Mouse (Mus musculus) ovary, adult 18-20 months (tissue): ENCODE measurements around the gene Ikzf1.

Source experiments
- DNase-seq: peaks from one replicate; pipeline ENCODE4 v3.0.0; 2022; ENCODE audit warnings: low spot score, mixed read lengths

The Ikzf1 gene

DNA sequence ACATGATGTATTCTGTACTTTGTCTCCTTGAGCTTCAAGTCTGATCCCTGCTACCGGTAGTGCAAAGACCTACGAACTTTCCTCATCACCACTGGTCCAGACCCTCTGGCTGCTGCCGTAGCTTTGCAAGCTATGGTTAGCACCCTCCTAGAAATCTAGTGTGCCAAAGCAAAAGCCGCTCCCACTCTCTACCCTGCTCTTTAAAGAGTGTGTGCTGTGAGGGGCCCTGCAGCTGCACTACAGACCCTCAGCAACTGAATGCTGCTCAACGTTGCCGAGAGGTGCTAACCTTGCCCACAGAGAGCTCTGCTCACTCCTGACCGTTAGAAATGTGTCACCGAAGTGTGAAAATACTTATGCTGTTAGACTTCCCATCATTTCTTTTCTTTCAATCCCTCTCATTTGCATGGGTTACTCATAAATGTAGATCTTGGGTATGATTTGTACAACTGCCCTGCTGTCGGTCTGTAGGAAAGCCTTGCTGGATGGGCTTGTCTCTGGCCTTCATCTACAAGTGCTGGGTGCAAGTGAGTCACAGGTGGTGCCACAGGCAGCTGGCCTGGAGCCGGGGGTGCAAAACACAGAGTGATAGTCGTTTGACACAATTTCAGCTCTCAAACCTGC, 40.6 kb downstream of the Ikzf1 start:
- no peak for DNase-seq

DNA sequence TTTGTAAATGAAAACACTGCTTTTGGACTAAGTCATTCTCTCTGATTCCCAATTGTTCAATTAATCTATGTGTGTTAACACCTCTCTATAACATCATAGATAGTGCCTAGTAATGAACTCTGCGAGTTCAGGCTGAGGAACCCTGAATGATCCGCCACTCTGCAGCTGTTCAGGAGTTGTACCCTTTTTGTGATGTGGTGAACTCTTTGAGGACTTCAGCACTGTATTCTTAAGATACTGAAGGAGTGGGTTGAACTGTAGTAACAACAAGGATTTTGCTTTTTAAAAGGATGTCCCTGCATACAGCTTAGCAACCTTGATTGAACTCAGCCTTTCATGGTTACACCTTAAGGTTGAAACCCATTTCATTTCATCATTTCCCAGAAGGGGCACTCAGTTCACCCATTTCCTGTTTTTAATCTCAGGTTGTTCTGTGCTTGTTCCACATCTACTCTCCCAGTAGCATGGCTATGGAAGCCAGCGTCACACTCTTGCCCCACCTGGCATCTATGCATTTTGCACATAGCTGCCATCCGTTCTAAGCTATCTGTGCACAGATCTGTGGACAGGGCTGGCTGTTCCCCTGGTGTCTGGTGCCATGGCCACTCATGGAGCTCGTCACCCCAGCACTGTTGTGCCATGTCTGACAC, 41.2 kb downstream of the Ikzf1 start:
- DNase-seq, result no peak

DNA sequence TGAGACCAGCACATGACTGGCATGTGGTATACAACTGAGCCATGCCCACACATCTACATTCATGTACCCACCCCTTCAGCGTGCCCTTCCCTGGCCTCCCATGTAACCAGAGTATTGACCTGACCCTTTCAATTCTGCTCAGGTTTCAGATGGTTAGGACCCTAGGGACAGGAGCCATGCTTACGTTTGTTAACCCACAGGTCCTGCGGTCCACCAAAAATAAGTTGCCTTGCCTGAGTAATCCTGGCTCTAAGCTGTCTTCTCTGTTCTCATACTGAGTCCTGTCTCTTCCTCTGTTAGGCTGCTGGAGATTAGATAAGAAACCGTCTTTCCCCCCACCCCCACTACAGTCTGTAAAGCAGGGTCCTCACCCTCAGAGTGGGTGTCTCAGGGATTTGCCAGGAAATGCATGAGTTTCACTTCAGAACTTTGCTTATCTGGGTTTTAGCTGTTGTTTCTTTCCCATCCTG, 42.0 kb downstream of the Ikzf1 start:
- no peak for DNase-seq

- no peak for DNase-seq
Observed at GRCm38 (mm10) chr11:11727936-11728556, 43.2 kb downstream of the Ikzf1 start.

GRCm38 (mm10) chr11:11729216-11729615, 44.4 kb downstream of the Ikzf1 start:
- no peak for DNase-seq

DNA sequence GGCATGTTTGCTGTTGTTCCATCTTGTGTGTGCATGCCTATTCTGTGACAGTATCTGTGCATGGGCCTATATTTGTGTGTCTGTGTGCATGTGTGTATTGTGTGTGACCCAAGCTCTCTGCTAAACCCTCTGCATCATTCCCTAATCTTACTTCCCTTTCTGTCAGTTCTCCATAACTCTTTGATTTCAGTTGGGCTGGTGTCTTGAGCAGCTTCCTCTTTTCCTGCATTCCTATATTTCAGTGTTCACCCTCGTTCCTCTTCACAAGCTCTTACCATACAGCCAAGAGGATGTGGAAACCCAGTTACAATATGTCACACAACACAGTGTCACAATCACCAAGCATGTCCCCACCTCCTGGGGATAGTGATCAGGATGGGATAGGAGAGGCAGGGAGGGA, 45.3 kb downstream of the Ikzf1 start:
- DNase-seq, result no peak

GRCm38 (mm10) chr11:11731727-11732126, 46.9 kb downstream of the Ikzf1 start:
- DNase-seq, result no peak

DNA sequence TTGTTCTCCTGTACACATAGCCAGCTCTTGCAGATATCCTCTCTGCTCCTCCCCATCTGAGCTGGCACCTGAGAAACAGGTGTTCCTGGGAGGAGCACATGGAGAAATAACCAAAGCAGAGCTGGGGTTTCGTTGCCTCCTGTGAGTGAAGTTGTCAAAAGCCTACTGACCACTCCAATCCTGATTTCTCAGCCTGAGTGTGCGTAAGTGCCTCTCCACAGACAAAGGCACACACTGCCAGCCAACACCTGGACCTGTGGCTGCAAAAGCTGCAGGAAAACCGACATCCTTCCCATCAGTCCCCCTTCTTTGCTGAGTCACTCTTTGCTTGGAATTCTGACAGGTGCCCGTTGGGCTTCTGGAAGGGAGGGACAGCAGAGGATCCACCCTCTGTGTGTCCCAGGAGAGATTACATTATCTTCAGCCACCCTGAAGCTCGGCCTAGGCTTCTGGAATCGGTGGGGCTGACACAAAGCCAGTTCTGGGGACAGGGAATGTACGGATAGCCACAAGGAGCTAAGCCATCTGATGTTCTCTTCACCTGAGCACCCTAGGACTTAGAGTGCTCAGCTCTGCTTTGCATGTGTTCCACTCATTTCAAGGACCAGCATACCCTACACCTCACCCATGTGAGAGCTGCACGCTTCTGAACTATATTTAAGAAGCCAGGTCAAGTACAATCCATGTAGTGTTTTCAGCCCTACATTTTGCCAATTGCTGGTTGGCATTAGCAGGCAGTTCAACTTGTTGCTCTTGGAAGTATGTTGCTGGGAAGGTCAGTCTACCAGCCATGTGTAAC, 48.4 kb downstream of the Ikzf1 start:
- DNase-seq, result no peak

DNA sequence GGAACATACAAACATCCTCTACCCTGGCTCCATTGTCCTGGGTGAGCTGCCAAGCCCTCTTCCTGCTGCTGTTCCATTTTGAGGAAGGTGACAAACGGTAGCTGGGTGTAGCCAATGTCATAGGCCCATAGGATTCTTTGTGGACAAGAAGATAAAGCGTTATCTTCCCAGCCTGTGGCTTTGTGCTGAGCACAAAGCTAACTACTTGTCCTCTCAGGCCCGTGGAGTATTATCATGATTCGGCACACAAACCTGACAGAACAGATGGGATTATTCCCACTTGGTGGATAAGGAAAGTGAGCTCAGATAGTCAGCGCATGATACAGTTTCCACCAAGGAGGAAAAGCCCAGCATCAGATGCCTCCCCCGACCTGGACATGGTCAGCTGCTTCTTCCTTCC, 50.4 kb downstream of the Ikzf1 start:
- DNase-seq, result no peak

DNA sequence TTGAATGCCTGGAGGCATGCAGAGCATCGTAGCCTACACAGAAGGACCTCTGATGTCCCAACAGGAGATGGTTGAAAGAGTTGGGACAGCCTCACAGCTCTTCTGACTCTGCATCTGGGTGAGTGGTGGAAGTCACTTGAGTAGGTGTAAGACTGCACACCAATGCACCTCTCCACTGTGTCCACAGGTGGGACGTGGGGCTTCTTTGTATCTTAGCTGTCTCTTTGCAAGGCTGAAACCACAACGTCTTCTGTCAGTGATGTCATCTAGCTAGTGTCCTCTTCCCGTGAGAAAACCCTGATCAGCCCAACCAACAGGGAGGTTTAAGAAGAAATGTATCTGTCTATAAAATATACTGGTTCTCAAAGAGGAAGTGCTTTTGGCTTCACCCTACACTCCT, 52.1 kb downstream of the Ikzf1 start:
- no peak for DNase-seq

- DNase-seq, result no peak
Observed at GRCm38 (mm10) chr11:11737562-11737961, 52.8 kb downstream of the Ikzf1 start.

DNA sequence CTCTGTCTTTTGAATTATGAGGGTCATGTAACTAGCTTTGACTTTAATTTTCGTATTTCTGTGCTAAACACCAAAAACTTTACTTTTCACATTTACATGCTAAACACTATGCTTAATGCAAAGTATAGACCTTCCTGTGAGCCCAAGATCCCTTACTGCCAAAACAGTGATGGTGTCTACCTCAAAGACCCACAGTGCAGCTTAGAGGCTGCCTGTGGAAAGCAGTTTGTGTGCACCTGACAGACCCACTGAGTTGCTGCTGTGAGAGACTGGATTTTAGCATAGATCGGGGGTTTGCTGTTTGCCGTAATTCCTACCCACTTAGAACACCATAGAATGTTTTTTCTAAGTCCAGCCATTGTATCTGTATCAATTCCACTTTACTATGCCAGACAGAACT, 54.3 kb downstream of the Ikzf1 start:
- no peak for DNase-seq

DNA sequence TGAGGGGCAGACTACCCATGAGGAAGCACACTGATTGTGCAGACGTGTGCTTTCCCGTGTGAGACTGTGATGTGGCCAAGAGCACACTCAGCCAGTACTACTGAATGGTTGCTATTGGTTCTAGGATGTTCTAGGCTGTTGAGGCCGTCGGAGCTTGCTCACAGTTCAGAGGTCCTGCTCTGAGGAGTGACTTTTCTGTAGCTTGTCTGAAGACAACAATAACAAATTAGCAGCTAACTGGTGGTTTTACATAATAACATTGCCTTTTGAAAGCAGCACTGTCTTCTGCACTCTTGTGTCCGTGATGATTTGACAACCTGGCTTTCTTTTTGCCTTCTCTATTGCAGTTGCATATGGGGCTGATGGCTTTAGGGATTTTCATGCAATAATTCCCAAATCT, 55.8 kb downstream of the Ikzf1 start:
- no peak for DNase-seq

- DNase-seq, result no peak
Observed at GRCm38 (mm10) chr11:11741574-11741973, 56.8 kb downstream of the Ikzf1 start.

GRCm38 (mm10) chr11:11742626-11743025, 57.8 kb downstream of the Ikzf1 start:
- DNase-seq, result no peak

- DNase-seq, result no peak
Observed at GRCm38 (mm10) chr11:11744222-11744621, 59.4 kb downstream of the Ikzf1 start.

DNA sequence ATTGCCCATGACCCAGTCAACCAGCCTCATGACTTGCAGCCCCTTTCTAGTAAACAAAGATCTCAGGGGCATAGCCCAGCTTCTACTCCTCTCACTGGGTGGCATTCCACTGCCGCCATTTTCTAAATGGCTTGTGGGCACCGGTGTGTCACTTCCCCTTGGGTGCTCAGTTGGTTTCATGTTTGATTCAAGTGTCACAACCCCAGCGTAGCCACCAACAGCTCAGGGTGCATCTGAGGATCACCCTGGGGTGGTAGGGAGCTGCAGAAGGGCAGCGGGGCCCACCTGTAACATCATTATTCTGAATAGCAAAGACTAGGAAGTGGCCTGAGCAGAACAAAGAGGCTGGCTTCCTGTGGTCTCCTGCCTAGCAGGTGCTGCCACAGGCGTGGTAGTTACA, 66.3 kb downstream of the Ikzf1 start:
- DNase-seq, result no peak

GRCm38 (mm10) chr11:11752859-11753258, 68.1 kb downstream of the Ikzf1 start:
- no peak for DNase-seq

- no peak for DNase-seq
Observed at GRCm38 (mm10) chr11:11758121-11758520, 73.3 kb downstream of the Ikzf1 start.

GRCm38 (mm10) chr11:11758883-11759282, 74.1 kb downstream of the Ikzf1 start:
- no peak for DNase-seq

DNA sequence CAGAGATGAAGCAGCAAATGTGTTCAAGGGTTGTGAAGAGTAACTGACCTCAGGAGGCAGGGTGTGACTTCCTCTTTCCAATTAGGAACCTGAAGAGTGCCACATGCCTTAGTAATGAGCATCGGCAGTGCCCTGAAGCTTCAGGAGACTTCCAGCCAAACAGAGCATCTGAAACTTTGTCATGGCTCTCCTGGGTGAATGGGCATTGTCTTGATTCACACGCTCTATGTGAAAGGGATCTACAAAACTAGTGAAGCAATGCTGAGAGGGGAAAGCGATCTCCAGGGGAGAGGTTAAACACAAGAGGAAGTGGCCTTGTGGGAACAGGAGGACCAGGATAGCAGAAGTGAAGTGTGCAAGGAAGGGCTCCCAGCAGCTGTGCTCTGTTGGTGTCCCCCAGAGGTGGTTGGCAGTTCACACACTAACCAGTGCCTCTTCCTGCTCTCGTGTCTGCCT, 78.4 kb downstream of the Ikzf1 start:
- no peak for DNase-seq

DNA sequence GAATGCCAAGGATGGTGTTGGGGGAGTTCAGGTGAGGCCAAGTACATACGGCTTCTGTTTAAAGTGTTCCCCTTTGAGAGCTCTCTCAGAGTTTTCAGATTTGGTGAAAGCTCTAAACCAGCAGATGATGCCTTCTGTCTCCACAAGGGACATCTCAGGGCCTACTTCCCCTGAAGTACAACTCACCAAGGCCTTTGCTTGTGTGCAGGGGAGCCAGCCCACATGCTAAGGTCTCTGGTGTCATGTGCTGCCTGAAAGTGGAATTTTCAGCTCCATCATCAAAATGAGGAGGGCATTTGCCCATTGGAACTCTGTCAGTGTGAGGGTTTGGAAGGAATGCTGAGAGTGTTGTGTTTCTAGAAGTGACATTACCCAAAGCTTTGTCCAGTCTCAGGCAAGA, 80.6 kb downstream of the Ikzf1 start:
- DNase-seq, result no peak

- no peak for DNase-seq
Observed at GRCm38 (mm10) chr11:11766105-11766504, 81.3 kb downstream of the Ikzf1 start.
